ENCODE assay signal across 13 mouse cellular contexts in the genomic region with DNA sequence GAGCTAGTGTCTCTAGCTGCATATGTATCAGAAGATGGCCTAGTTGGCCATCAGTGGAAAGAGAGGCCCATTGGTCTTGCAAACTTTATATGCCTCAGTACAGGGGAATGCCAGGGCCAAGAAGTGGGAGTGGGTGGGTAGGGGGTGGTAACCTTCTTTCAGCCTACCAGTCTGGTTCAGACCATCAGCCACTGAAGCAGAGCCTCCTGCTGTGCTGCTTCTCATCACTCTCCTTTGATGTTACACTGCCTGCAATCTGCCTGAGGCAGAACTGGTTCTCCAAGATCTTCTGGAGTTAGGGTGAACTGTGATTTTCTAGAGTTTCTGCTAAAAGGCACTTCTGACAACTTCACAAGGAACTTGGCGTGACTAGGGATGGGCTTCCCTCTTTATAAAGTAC. TPM values are rescaled to one million over a fixed set of nuclear protein-coding genes. Genes with fewer than 3 reads are reported as not detected.
"Had no signal": no experiment of that assay in that cellular context is flagged by ENCODE, and none has a peak within 500 bp of the region (broad histone marks: within the 10 kb centered on the region; RNA-seq: fewer than 3 reads in every experiment).

No protein-coding gene starts in this region.

RNA-seq across cellular contexts. Expression of gene Gm17332, which starts 55.3 kb away (rescaled TPM):
- polyA plus RNA-seq: neural tube, embryonic 13.5 days; neural tube, embryonic 14.5 days; neural tube, embryonic 15.5 days; small intestine, adult 2 months; spleen, adult 2 months; stomach, embryonic 14.5 days; stomach, embryonic 15.5 days; stomach, embryonic 16.5 days; stomach, postnatal 0 days; testis, adult 2 months; thymus, adult 2 months; thymus, postnatal 0 days; urinary bladder, adult 2 months had no signal
